Mouse (Mus musculus) CH12.LX (cell line): Measurements from ENCODE around the gene Btbd8. TPM values are rescaled to one million over a fixed set of nuclear protein-coding genes. Genes with fewer than 3 reads are reported as not detected.

Experiments used
- DNase-seq: peaks from one replicate; pipeline ENCODE4 v3.0.0-alpha.2; 2013; ENCODE audit errors: extremely low read depth
- H3K27ac ChIP-seq: 2 replicates; pipeline ENCODE4 v1.5.1; 2012; ENCODE audit warnings: low read depth, mild to moderate bottlenecking, control low read depth, moderate library complexity; ENCODE audit not compliant: insufficient read depth
- H3K27me3 ChIP-seq: replicated peaks from 2 replicates; pipeline ENCODE3; 2012; ENCODE audit warnings: inconsistent platforms
- H3K36me3 ChIP-seq, 2 experiments: replicated peaks in 1 of 2; 2 replicates each; pipeline versions ENCODE3 to v1.6.1; 2012; ENCODE audit warnings: inconsistent platforms in 1 of 2, low read length in 1 of 2, mild to moderate bottlenecking in 1 of 2, mixed read lengths in 1 of 2, moderate library complexity in 1 of 2; ENCODE audit not compliant: control insufficient read depth in 1 of 2, insufficient read depth in 1 of 2
- H3K4me1 ChIP-seq, 2 experiments: 2 replicates each; pipeline ENCODE4 v1.6.1; 2012; ENCODE audit warnings: inconsistent platforms in 1 of 2, moderate library complexity in 1 of 2; ENCODE audit not compliant: insufficient read depth in 2 of 2, control insufficient read depth in 1 of 2
- H3K4me2 ChIP-seq: 2 replicates; pipeline ENCODE4 v1.6.1; 2012; ENCODE audit warnings: low read depth, mild to moderate bottlenecking, control low read depth; ENCODE audit not compliant: poor library complexity, insufficient read depth, severe bottlenecking
- H3K4me3 ChIP-seq, 3 experiments: fragments of 150-350 bp in 1 of 3; sonication (generic) in 1 of 3; replicated peaks in 1 of 3; 2 replicates each; pipeline versions ENCODE3 to v1.5.1; 2011 to 2012; ENCODE audit warnings: low read depth in 2 of 3, low read length in 2 of 3, mild to moderate bottlenecking in 2 of 3, moderate library complexity in 2 of 3, control low read depth in 1 of 3, improper control_type of control experiment in 1 of 3, inconsistent platforms in 1 of 3, mixed read lengths in 1 of 3; ENCODE audit not compliant: poor library complexity in 1 of 3
- H3K79me2 ChIP-seq: replicated peaks from 2 replicates; pipeline ENCODE4 v1.6.1; 2012; ENCODE audit warnings: mild to moderate bottlenecking, moderate library complexity; ENCODE audit not compliant: control insufficient read depth, poor library complexity, insufficient read depth, severe bottlenecking; ENCODE audit errors: extremely low read depth
- H3K9ac ChIP-seq: 2 replicates; pipeline ENCODE4 v1.6.1; 2012; ENCODE audit warnings: low read depth, mild to moderate bottlenecking, control low read depth, moderate library complexity; ENCODE audit not compliant: insufficient read depth
- H3K9me3 ChIP-seq: replicated peaks from 2 replicates; pipeline ENCODE3; 2012; ENCODE audit warnings: low read length, inconsistent platforms, mixed read lengths
- BHLHE40 ChIP-seq: IDR thresholded peaks from 2 replicates; pipeline ENCODE4 v1.6.1; 2011; ENCODE audit warnings: mild to moderate bottlenecking, low read depth, low read length, improper control_type of control experiment
- CHD1 ChIP-seq: IDR thresholded peaks from 2 replicates; pipeline ENCODE4 v1.6.1; 2012; ENCODE audit warnings: low read depth, low read length, improper control_type of control experiment, inconsistent platforms
- E2F4 ChIP-seq: IDR thresholded peaks from 2 replicates; pipeline ENCODE4 v1.6.1; 2011; ENCODE audit warnings: low read depth, low read length, improper control_type of control experiment; ENCODE audit not compliant: insufficient replicate concordance
- ELF1 ChIP-seq: IDR thresholded peaks from 2 replicates; pipeline ENCODE4 v1.6.1; 2014; ENCODE audit warnings: low read depth, mild to moderate bottlenecking, inconsistent platforms, low read length, improper control_type of control experiment
- ETS1 ChIP-seq: conservative IDR thresholded peaks from 2 replicates; pipeline ENCODE4 v1.6.1; 2012; ENCODE audit warnings: low read depth, mild to moderate bottlenecking, inconsistent platforms, low read length, improper control_type of control experiment, moderate library complexity
- IRF4 ChIP-seq: IDR thresholded peaks from 2 replicates; pipeline ENCODE4 v1.6.1; 2014; ENCODE audit warnings: low read depth, mild to moderate bottlenecking, inconsistent platforms, low read length, improper control_type of control experiment
- JUN ChIP-seq: IDR thresholded peaks from 2 replicates; pipeline ENCODE4 v1.6.1; 2011; ENCODE audit warnings: low read depth, mild to moderate bottlenecking, low read length, improper control_type of control experiment, moderate library complexity; ENCODE audit not compliant: insufficient read depth
- KAT2A ChIP-seq: IDR thresholded peaks from 2 replicates; pipeline ENCODE4 v1.6.1; 2012; ENCODE audit warnings: low read length, improper control_type of control experiment, inconsistent platforms; ENCODE audit not compliant: insufficient replicate concordance
- MAZ ChIP-seq: IDR thresholded peaks from 2 replicates; pipeline ENCODE4 v1.6.1; 2012; ENCODE audit warnings: low read depth, mild to moderate bottlenecking, inconsistent platforms, low read length, improper control_type of control experiment, moderate library complexity
- NELFE ChIP-seq: IDR thresholded peaks from 2 replicates; pipeline ENCODE4 v1.6.1; 2011; ENCODE audit warnings: low read depth, low read length, improper control_type of control experiment
- POLR2A ChIP-seq: IDR thresholded peaks from 2 replicates; pipeline ENCODE4 v1.6.1; 2011; ENCODE audit warnings: low read depth, mild to moderate bottlenecking, improper control_type of control experiment, low read length
- POLR2AphosphoS2 ChIP-seq: IDR thresholded peaks from 2 replicates; pipeline ENCODE4 v1.6.1; 2011; ENCODE audit warnings: low read depth, low read length, improper control_type of control experiment
- SIN3A ChIP-seq: IDR thresholded peaks from 2 replicates; pipeline ENCODE4 v1.6.1; 2012; ENCODE audit warnings: low read length, improper control_type of control experiment, inconsistent platforms
- TBP ChIP-seq: conservative IDR thresholded peaks from 2 replicates; pipeline ENCODE4 v1.6.1; 2011; ENCODE audit warnings: low read depth, low read length, improper control_type of control experiment
- UBTF ChIP-seq: IDR thresholded peaks from 2 replicates; pipeline ENCODE4 v1.6.1; 2012; ENCODE audit warnings: low read depth, mild to moderate bottlenecking, inconsistent platforms, low read length, improper control_type of control experiment, moderate library complexity
- USF2 ChIP-seq: conservative IDR thresholded peaks from 2 replicates; pipeline ENCODE4 v1.6.1; 2011; ENCODE audit warnings: low read depth, low read length, improper control_type of control experiment
- ZC3H11A ChIP-seq: IDR thresholded peaks from 2 replicates; pipeline ENCODE4 v1.6.1; 2012; ENCODE audit warnings: low read depth, mild to moderate bottlenecking, inconsistent platforms, low read length, improper control_type of control experiment
- ZMIZ1 ChIP-seq: IDR thresholded peaks from 2 replicates; pipeline ENCODE4 v1.6.1; 2012; ENCODE audit warnings: low read depth, mild to moderate bottlenecking, inconsistent platforms, low read length, improper control_type of control experiment
- dilution Hi-C: fragments of 300-500 bp; cut with MboI; formaldehyde crosslinking; loops from 2 replicates; pipeline ENCODE4 v1.14.3; 2020; ENCODE audit warnings: low sequenced_read_pairs; ENCODE audit not compliant: extremely low pct_unique_long_range_greater_than_20kb, extremely low pct_ligation_motif_present
- in situ Hi-C: fragments of 300-500 bp; cut with MboI; formaldehyde crosslinking; loops from 3 replicates; pipeline ENCODE4 v1.14.3; 2019; ENCODE audit warnings: low sequenced_read_pairs, low pct_ligation_motif_present, low pct_unique_long_range_greater_than_20kb, mixed read lengths
- polyA plus RNA-seq: library from polyadenylated mRNA; unstranded; fragments of >175 nt; gene quantifications from 2 replicates; pipeline ENCODE4 v1.2.1, GENCODE M21; 2012; ENCODE audit warnings: low read depth; ENCODE audit not compliant: insufficient read length
- total RNA-seq, 2 experiments: library from RNA; depleted of rRNA; stranded (reverse); fragments of 300-350 nt in 1 of 2; fragments of >200 nt in 1 of 2; gene quantifications; 2 replicates each; pipeline ENCODE4 v1.2.3; 2012 to 2014

The Btbd8 gene
- total and polyA plus RNA-seq, 3 experiments, result 5.1 to 5.9 (median 5.2) TPM

DNA sequence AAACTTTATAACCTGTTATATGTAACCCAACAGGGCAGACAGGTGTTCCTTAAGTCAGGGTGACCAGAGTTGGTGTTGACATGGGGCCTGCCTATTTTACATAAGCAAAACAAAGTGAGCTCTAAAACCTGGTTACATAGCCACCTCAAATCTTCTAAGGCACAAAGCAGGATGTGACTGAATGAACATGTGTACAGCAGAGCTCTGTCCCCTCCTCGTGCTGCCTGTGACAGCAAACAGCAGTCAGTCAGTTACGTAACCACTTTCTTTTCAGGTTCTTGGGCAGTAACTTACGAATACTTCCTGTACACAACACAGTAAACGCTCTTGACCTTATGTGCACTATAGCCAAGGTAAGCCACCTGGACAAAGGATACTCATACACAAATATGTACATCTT lies 108.1 kb downstream of the Btbd8 start:
- H3K4me1 ChIP-seq, result peaks cover 4 to 22% of the 10 kb centered on the region in 2 experiments; a peak in 3 of 4 replicates

DNA sequence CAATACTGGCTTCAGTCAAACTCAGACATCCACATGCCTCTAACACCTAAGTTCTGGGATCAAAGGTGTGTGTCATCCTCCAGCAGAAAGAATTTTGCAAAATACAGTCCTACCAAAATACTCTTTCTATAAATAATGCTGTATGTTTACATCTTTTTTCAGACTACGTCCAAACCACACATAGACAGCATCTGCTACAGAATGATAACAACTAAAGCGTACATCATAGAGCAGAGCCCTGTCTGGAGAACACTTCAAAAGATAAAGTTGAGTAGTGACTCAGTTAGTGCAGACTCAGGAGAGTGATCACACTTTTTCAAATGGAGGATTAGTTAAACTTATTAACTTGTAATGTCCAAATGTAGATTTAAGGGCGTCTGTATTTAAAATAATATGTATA lies 110.2 kb downstream of the Btbd8 start:
- Histone ChIP-seq H3K4me2 (no peak overlapping the region), H3K9ac (no peak overlapping the region), H3K36me3 (peaks cover 21 to 46% of the 10 kb centered on the region in 2 experiments), H3K27ac (no peak overlapping the region), H3K79me2 (no peaks in the 10 kb centered on the region), H3K27me3 (no peaks in the 10 kb centered on the region), H3K4me1 (peaks cover 0 to 6% of the 10 kb centered on the region in 2 experiments; a peak in 1 of 4 replicates), H3K4me3 (no peak overlapping the region), H3K9me3 (no peaks in the 10 kb centered on the region)
- TF ChIP-seq POLR2A (no peak), NELFE (no peak)
- dilution Hi-C loops, result no loop called here
- in situ Hi-C loops, result no loop called here
- no peak for DNase-seq

More for the DNA sequence above, 108.1 kb downstream of the Btbd8 start:
- in situ Hi-C loops, result no loop called here
- Histone ChIP-seq H3K79me2 (no peaks in the 10 kb centered on the region), H3K9ac (no peak overlapping the region), H3K36me3 (peaks cover 13 to 31% of the 10 kb centered on the region in 2 experiments), H3K4me3 (no peak overlapping the region), H3K27me3 (no peaks in the 10 kb centered on the region), H3K27ac (no peak overlapping the region), H3K4me2 (no peak overlapping the region), H3K9me3 (no peaks in the 10 kb centered on the region)
- TF ChIP-seq JUN (no peak), E2F4 (no peak)
- dilution Hi-C loops, result no loop called here
- no peak for DNase-seq

GRCm38 (mm10) chr5:107548444-107548843 lies 110.6 kb downstream of the Btbd8 start:
- H3K4me2 ChIP-seq, result no peak overlapping the region
- in situ Hi-C loops, result no loop called here

More at GRCm38 (mm10) chr5:107548444-107548843, 110.6 kb downstream of the Btbd8 start:
- no peak for DNase-seq
- Histone ChIP-seq H3K79me2 (no peaks in the 10 kb centered on the region), H3K4me3 (no peak overlapping the region), H3K9me3 (no peaks in the 10 kb centered on the region), H3K27ac (no peak overlapping the region), H3K27me3 (no peaks in the 10 kb centered on the region), H3K36me3 (peaks cover 21 to 48% of the 10 kb centered on the region in 2 experiments), H3K9ac (no peak overlapping the region), H3K4me1 (peaks cover 0 to 1% of the 10 kb centered on the region in 2 experiments; a peak in 1 of 4 replicates)
- TF ChIP-seq E2F4 (no peak), POLR2A (no peak), ETS1 (no peak), ZMIZ1 (no peak), BHLHE40 (no peak), JUN (no peak), MAZ (no peak), ZC3H11A (no peak), UBTF (no peak), ELF1 (no peak), CHD1 (no peak), TBP (no peak), USF2 (no peak), SIN3A (no peak), KAT2A (no peak), POLR2AphosphoS2 (no peak), IRF4 (no peak)
- dilution Hi-C loops, result no loop called here
